Mouse (Mus musculus) stomach, postnatal 0 days (tissue): ENCODE measurements around the gene Inf2. TPM values are rescaled to one million over a fixed set of nuclear protein-coding genes. Genes with fewer than 3 reads are reported as not detected.

Source experiments
- ATAC-seq: fragments of 200-750 bp; cut with Nextera tagmentation; 2 replicates; pipeline ENCODE4 v1.8.0; 2017; ENCODE audit not compliant: low FRiP score, low TSS enrichment
- DNase-seq: peaks from one replicate; pipeline ENCODE4 v3.0.0-alpha.2; 2016; ENCODE audit warnings: low spot score
- H3K27ac ChIP-seq: fragments of 300-500 bp; sonication (generic); replicated peaks from 2 replicates; pipeline ENCODE4 v1.5.1; 2014; ENCODE audit warnings: mild to moderate bottlenecking, control low read depth
- H3K27me3 ChIP-seq: fragments of 300-500 bp; sonication (generic); 2 replicates; pipeline ENCODE4 v1.6.1; 2014; ENCODE audit warnings: low read length; ENCODE audit not compliant: control insufficient read depth, insufficient read depth
- H3K36me3 ChIP-seq: fragments of 300-500 bp; sonication (generic); 2 replicates; pipeline ENCODE4 v1.6.1; 2014; ENCODE audit warnings: low read length, mixed read lengths; ENCODE audit not compliant: control insufficient read depth, insufficient read depth
- H3K4me1 ChIP-seq: fragments of 300-500 bp; sonication (generic); replicated peaks from 2 replicates; pipeline ENCODE4 v1.6.1; 2014; ENCODE audit warnings: antibody characterized with exemption; ENCODE audit not compliant: control insufficient read depth, insufficient read depth
- H3K4me2 ChIP-seq: fragments of 300-500 bp; sonication (generic); replicated peaks from 2 replicates; pipeline ENCODE4 v1.6.1; 2014; ENCODE audit warnings: low read depth, mild to moderate bottlenecking, control low read depth, moderate library complexity
- H3K4me3 ChIP-seq: fragments of 300-500 bp; sonication (generic); 2 replicates; pipeline ENCODE4 v1.5.1; 2014; ENCODE audit warnings: low read depth, low read length, control low read depth
- H3K9ac ChIP-seq: fragments of 300-500 bp; sonication (generic); 2 replicates; pipeline ENCODE4 v1.6.1; 2014; ENCODE audit warnings: mild to moderate bottlenecking, low read length, control low read depth, mixed read lengths
- H3K9me3 ChIP-seq: fragments of 300-500 bp; sonication (generic); 2 replicates; pipeline ENCODE4 v1.6.1; 2016; ENCODE audit warnings: low read length; ENCODE audit not compliant: control insufficient read depth
- CTCF ChIP-seq: IDR thresholded peaks from 2 replicates; pipeline ENCODE4 v1.5.1; 2016; ENCODE audit warnings: antibody characterized with exemption, low read depth, mild to moderate bottlenecking, moderate library complexity
- EP300 ChIP-seq: optimal IDR thresholded peaks from 2 replicates; pipeline ENCODE3; 2016; ENCODE audit warnings: antibody characterized with exemption
- WGBS: fragments of 180-500 bp; shearing (Covaris S2); extraction: QIAGEN DNeasy Blood & Tissue Kit; methylation state at CpG from one replicate; pipeline ENCODE4 v1.1.7; 2014; 5-methylcytosine and 5-hydroxymethylcytosine counted together
- polyA plus RNA-seq: library from polyadenylated mRNA; unstranded; fragments of >200 nt; fragmentation: Nextera tagmentation; extraction: Ambion mirVana; gene quantifications from 2 replicates; pipeline ENCODE4 v1.2.1, GENCODE M21; 2015

The Inf2 gene
- polyA plus RNA-seq, 1 experiment from 2014 or later = 1.5 TPM

GRCm38 (mm10) chr12:112643126-112643525 is 54.5 kb downstream of the Inf2 start:
- Histone ChIP-seq H3K9me3 (no peaks in the 10 kb centered on the region), H3K27ac (no peak overlapping the region), H3K9ac (no peak overlapping the region), H3K4me2 (no peak overlapping the region), H3K36me3 (peaks cover 2% of the 10 kb centered on the region; the same call in 1 of the 2 replicates), H3K4me1 (no peaks in the 10 kb centered on the region; the same call in 1 of the 2 replicates), H3K27me3 (no peaks in the 10 kb centered on the region), H3K4me3 (no peak overlapping the region)
- ATAC-seq (no peak), DNase-seq (no peak)
- no peak for TF ChIP-seq EP300
- TF ChIP-seq CTCF = no peak
- WGBS = 92% methylated on average over 6 of the region's 6 CpGs

- H3K9ac ChIP-seq = peak within 1 kb of the TSS; percentile 75
- ATAC-seq (peak; percentile 98), DNase-seq (peak; percentile 98)
- H3K4me3 ChIP-seq = peak within 1 kb of the TSS; percentile 66
- no peaks in the 10 kb centered on the region for H3K27me3 ChIP-seq
- peak within 1 kb of the TSS; percentile 86 for H3K27ac ChIP-seq
- peaks cover 8% of the 10 kb centered on the region for H3K36me3 ChIP-seq
- H3K4me1 ChIP-seq = no peaks in the 10 kb centered on the region; the same call in 1 of the 2 replicates
- WGBS = 1% methylated on average over 43 of the region's 46 CpGs
- no peak for TF ChIP-seq CTCF
- TF ChIP-seq EP300 = no peak
- no peaks in the 10 kb centered on the region for H3K9me3 ChIP-seq
- H3K4me2 ChIP-seq = peak within 1 kb of the TSS; percentile 95
These were observed 55.7 kb downstream of the Inf2 start, which contains the start of gene Siva1 for GRCm38 (mm10) chr12:112644180-112644854. Siva1 (plus strand) TSS chr12:112644679.

- Histone ChIP-seq H3K9me3 (no peaks in the 10 kb centered on the region), H3K9ac (peak overlapping the region; percentile 75), H3K27me3 (no peaks in the 10 kb centered on the region), H3K4me3 (peak overlapping the region; percentile 66), H3K4me1 (no peaks in the 10 kb centered on the region; the same call in 1 of the 2 replicates), H3K27ac (peak overlapping the region; percentile 86), H3K36me3 (peaks cover 8% of the 10 kb centered on the region), H3K4me2 (peak overlapping the region; percentile 95)
- under 1% methylated on average over 70 of the region's 75 CpGs for WGBS
- ATAC-seq (no peak), DNase-seq (no peak)
- TF ChIP-seq EP300 (no peak), CTCF (no peak)
These were observed 56.4 kb downstream of the Inf2 start for GRCm38 (mm10) chr12:112644855-112645506.

- H3K27ac ChIP-seq = no peak overlapping the region
- no peaks in the 10 kb centered on the region for H3K27me3 ChIP-seq
- H3K4me1 ChIP-seq = no peaks in the 10 kb centered on the region; the same call in 1 of the 2 replicates
- peak overlapping the region; percentile 95 for H3K4me2 ChIP-seq
- peak overlapping the region; percentile 2; the same call in 1 of the 2 replicates for H3K9ac ChIP-seq
- ATAC-seq (no peak), DNase-seq (no peak)
- no peak overlapping the region for H3K4me3 ChIP-seq
- H3K36me3 ChIP-seq = peaks cover 8% of the 10 kb centered on the region
- 45% methylated on average over 6 of the region's 6 CpGs for WGBS
- TF ChIP-seq CTCF (no peak), EP300 (no peak)
- H3K9me3 ChIP-seq = no peaks in the 10 kb centered on the region
These were observed 57.6 kb downstream of the Inf2 start for GRCm38 (mm10) chr12:112646139-112646538.

- DNase-seq (no peak), ATAC-seq (no peak)
- Histone ChIP-seq H3K27me3 (no peaks in the 10 kb centered on the region), H3K9me3 (no peaks in the 10 kb centered on the region), H3K9ac (no peak overlapping the region), H3K4me1 (no peaks in the 10 kb centered on the region; the same call in 1 of the 2 replicates), H3K36me3 (peaks cover 11% of the 10 kb centered on the region), H3K4me2 (no peak overlapping the region), H3K27ac (no peak overlapping the region), H3K4me3 (no peak overlapping the region)
- WGBS = 76% methylated on average over 5 of the region's 5 CpGs
- TF ChIP-seq EP300 (no peak), CTCF (no peak)
These were observed 59.5 kb downstream of the Inf2 start for GRCm38 (mm10) chr12:112648081-112648480.
